Mouse (Mus musculus) adrenal gland, postnatal 10 days (tissue): ENCODE measurements around the gene C1qb. TPM values are rescaled to one million over a fixed set of nuclear protein-coding genes. Genes with fewer than 3 reads are reported as not detected.

ENCODE experiments used
- DNase-seq: peaks from one replicate; pipeline ENCODE4 v3.0.0; 2021; ENCODE audit warnings: mixed read lengths
- total RNA-seq, 2 experiments: library from RNA; stranded (reverse); gene quantifications; 2 replicates each; pipeline ENCODE4 v1.2.3; 2021

C1qb gene
- total RNA-seq, 2 experiments from 2014 or later = 30.0 to 42.6 TPM

DNA sequence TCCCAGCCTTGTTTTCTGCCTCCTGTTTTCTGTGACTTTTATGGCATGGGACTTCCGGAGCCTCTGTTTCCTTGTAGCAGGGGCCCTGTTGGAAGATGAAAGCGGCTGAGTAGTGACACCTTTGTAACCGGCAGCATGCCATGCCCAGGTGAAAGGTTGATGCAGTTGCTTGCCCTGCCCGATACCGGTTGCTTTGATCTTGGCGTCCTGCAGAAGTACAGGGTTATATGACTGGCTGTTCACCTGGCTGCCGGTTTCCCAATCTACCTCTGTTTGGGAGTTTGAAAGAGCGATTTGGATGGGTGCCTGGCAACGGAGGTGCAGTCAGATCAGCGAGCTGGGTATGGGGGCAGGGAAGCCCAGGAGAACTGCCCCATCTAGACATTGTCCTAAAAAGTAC is 43.2 kb downstream of the C1qb start:
- DNase-seq = no peak

DNA sequence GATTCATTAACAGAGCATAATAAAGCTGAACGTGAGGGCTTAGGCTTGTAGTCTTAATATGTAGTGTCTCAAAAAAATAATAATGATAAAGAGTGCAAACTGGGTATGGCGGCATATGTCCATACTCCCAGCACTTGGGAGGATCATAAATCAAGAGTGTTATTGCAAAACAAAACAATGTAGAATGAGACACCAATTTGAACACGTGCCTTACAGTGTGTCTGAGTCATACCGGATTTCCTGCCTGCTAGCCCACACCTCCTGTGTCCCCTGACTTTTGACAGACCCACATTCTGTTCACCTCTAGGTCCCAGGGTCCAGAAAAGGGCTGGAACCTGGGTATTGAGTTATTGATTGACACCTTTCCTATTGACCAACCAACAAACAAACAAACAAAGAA is 44.0 kb downstream of the C1qb start:
- no peak for DNase-seq

DNA sequence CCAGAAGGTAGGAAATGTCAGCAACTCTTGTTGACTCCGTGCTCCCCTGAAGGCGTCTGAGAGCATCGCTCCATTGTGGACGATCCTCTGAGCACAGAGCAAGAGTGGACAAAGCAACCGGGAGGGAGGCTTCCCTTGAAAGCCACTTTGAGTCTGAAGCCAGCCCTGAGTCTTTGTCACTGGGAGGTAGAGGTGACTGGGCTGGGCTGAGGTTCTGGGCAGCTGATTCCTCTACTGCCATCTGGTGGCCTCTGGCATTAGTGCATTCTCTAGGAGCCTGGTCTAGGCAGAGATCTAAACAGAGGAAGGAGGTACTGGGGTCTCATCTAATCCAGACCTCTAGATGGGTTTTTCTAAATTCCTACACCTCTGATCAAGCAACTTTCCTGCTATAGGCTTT is 44.9 kb downstream of the C1qb start:
- peak; percentile 88 for DNase-seq

GRCm38 (mm10) chr4:136838462-136838861 is 47.5 kb downstream of the C1qb start:
- DNase-seq = no peak

- no peak for DNase-seq
Observed at GRCm38 (mm10) chr4:136838026-136838425, 48.0 kb downstream of the C1qb start.

- DNase-seq = no peak
Observed at GRCm38 (mm10) chr4:136836387-136836931, 49.5 kb downstream of the C1qb start.

- DNase-seq = peak; percentile 87
Observed at GRCm38 (mm10) chr4:136835621-136836386, 50.2 kb downstream of the C1qb start, which contains the start of gene Ephb2. TSS of gene Ephb2 (minus strand) at chr4:136835988.

DNA sequence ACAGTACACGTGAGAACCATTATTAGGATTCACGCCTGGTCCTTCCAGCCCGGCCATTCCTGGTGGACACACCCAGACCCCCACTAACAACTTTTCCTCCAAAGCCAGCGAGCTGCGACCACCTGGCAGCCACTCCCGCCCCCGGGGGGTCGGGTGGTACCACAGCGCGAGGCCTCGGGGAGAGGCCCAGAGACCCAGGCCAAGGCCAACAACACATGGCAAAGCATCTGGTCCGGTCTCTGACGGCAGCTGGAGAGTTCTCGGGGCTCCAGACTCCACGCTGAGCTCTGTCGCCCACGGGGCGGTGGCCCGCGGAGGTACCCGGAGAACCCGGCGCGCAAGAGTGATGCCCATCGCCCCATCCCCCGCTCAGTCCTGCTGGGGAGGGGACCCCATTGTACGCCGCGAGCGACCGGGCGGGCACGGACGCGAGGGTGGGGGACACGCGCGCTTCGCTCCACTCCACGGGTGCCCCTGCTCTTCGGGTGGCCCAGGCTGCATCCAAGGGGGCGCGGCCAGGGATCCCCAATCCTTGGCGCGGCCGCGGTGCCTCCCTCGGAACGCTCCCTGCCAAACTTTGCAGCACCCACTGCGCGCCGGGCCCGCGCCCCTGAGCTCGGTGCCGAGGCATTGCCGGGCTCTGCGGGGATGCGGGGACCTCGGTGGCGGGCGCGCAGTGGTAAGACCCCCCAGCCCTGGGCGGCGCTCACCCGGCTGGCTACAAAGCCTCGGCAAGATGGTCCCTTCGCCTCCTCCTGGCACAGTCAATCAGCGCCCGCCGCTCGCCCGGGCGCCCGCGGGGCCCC is 51.0 kb downstream of the C1qb start:
- peak; percentile 46 for DNase-seq

DNA sequence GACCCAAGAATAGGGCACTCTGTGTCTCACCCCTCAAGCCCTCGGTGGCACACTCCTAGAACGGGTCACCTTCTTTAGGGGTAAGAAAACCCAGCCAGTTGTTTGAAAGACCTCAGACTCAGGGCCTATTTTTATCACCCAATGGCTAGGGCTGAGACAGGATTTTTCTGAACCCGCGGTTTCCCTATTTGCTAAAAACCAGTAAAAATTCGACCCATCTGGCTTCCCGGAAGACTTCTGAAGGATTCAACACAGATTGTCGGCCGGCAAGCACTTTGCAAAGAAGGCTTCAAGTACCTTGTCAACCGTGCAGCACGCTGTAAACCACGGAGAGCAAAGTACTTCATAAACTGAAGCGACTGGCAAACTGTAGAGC is 51.6 kb downstream of the C1qb start:
- DNase-seq = no peak

DNA sequence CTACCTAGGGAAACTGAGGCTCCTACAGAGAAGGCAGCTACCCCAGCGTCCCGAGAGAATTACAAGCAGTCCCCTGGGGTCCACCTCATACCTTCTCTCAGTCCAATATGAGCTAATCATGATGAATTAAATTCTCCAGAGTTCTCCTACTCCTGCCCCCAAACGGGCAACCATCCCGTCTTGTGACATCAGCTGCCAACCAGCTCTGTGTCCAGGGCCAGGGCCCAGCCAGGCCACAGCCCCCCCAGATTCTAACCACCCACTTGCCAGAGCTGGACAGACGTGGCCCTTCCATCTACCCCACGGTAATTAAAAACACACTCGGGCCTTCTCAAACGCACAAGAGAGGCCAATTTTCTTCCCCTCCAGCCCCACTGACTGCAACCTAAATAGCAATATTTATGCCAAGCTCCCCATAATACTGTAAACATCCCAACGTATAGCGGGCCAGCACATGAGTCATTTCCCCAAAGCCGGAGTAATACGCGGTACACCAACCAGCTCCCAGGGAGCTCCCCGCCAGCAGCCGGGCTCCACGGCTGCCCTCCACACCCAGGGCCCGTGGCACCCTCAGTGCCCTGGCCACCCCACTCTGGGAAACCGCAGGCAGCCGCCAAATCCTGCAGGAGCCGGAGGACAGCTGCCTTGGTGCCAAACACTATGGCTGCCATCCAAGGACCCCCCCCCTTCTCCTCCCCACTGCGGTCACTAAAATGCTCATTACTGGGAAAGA is 52.2 kb downstream of the C1qb start:
- peak; percentile 20 for DNase-seq

DNA sequence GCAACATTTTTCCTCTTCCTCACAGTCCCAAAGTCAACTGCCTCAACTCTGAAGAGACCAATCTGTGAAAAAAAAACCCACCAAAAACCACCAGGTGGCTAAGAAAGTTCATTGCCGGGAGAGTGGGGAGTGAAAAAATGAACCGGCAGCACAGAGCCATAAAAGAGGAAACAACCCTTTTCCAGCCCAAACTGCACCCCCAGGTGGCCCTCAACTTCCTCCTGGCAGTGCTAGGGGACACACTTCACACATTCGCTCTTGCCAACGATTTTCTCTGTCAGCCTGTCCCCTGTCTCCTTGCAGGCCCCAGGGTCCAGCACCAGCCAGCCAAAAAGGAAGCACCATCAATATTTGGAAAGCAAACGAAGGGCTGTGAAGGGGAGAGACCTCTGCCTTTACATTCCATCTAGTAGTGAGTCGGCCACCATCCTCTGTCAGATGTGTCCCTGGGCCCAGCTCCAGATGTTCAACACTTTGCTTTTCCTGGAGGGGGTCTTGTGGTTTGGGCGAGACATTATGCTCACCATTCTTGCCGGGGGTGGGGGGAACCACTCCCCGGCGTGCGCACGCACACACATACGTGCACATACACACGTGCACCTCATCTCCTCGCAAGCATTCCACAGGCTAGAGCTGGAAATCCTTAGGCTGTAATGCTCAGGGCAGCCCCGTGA is 53.3 kb downstream of the C1qb start:
- no peak for DNase-seq

DNA sequence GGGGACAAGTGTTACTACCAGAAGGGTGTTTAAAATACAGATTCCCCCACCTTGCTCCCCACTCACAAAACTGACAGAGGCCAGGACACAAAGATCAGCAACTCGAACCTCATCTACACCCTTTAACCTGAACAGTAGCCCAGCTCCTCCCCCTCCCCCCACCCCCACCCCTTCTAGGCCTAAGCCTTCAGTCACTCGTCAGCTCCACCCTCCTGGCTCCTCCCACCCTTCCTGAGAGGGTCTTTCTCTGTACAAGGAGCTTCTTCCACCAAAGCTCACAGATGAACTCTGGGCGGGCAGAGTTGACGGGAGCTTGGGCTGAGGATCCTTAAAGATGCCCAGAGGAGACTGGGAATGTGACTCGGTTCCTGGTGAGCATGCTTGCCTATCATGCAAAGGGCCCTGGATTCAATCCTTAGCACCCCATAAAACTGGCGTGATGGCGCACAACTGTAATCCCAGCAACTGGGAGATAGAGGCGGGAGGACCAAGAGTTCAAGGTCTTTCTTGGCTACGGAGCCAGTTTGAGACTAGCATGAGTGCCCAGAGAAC is 55.6 kb downstream of the C1qb start:
- no peak for DNase-seq

Other genes with a start within 250 kb of the C1qb start
- 10 to 100 TPM in 1 of 2 experiments, 1 to 10 TPM in 1; 8.5 to 12.4 TPM for gene Ephb2, start 50.2 kb downstream of the C1qb start, total RNA-seq
- 10 to 100 TPM; 23.7 to 31.8 TPM for gene C1qc, start 6.9 kb upstream of the C1qb start, total RNA-seq
- 10 to 100 TPM; 29.3 to 36.6 TPM for gene C1qa, start 12.6 kb upstream of the C1qb start, total RNA-seq
- gene Epha8, start 70.6 kb upstream of the C1qb start, total RNA-seq = under 1 TPM; 0.12 to 0.30 TPM
- gene Zbtb40, start 162.6 kb upstream of the C1qb start, total RNA-seq = 1 to 10 TPM; 7.0 to 7.8 TPM